Mouse (Mus musculus): Measurements from ENCODE around the gene Pigu. TPM values are rescaled to one million over a fixed set of nuclear protein-coding genes. Genes with fewer than 3 reads are reported as not detected.

Gene Pigu
- polyA plus RNA-seq, 1 experiment from 2014 or later = 66.8 TPM

- WGBS = 70% methylated on average over 1 of the region's 1 CpGs
- Histone ChIP-seq H3K4me3 (ENCODE audit: low read length) (no peak overlapping the region), H3K27me3 (ENCODE audit: control insufficient read depth, insufficient read depth, low read length) (no peaks in the 10 kb centered on the region)
Measured at GRCm38 (mm10) chr2:155373886-155374285, 16.7 kb upstream of the Pigu start.

GRCm38 (mm10) chr2:155373302-155373701 lies 16.1 kb upstream of the Pigu start:
- no peak overlapping the region for H3K9ac ChIP-seq (ENCODE audit: low read depth, low read length)
- ATAC-seq (ENCODE audit: low FRiP score, low TSS enrichment) = no peak
- no peaks in the 10 kb centered on the region for H3K27me3 ChIP-seq (ENCODE audit: control insufficient read depth, insufficient read depth, low read length)
- no peak overlapping the region for H3K4me3 ChIP-seq (ENCODE audit: low read length)
- H3K4me1 ChIP-seq (ENCODE audit: control insufficient read depth, insufficient read depth, low read length) = no peaks in the 10 kb centered on the region
- 69% methylated on average over 1 of the region's 1 CpGs for WGBS
- H3K36me3 ChIP-seq (ENCODE audit: control insufficient read depth, insufficient read depth, low read length) = no peaks in the 10 kb centered on the region
- H3K4me2 ChIP-seq (replicated peaks; ENCODE audit: low read depth, low read length) = no peak overlapping the region
- no peak overlapping the region for H3K27ac ChIP-seq (ENCODE audit: low read depth, low read length)
- H3K9me3 ChIP-seq (ENCODE audit: control insufficient read depth, low read length) = no peaks in the 10 kb centered on the region

More at GRCm38 (mm10) chr2:155373886-155374285, 16.7 kb upstream of the Pigu start:
- no peaks in the 10 kb centered on the region for H3K36me3 ChIP-seq (ENCODE audit: control insufficient read depth, insufficient read depth, low read length)
- no peak overlapping the region for H3K9ac ChIP-seq (ENCODE audit: low read depth, low read length)
- H3K4me1 ChIP-seq (ENCODE audit: control insufficient read depth, insufficient read depth, low read length) = no peaks in the 10 kb centered on the region
- H3K27ac ChIP-seq (ENCODE audit: low read depth, low read length) = no peak overlapping the region
- no peak overlapping the region for H3K4me2 ChIP-seq (replicated peaks; ENCODE audit: low read depth, low read length)
- ATAC-seq (ENCODE audit: low FRiP score, low TSS enrichment) = no peak
- no peaks in the 10 kb centered on the region for H3K9me3 ChIP-seq (ENCODE audit: control insufficient read depth, low read length)

DNA sequence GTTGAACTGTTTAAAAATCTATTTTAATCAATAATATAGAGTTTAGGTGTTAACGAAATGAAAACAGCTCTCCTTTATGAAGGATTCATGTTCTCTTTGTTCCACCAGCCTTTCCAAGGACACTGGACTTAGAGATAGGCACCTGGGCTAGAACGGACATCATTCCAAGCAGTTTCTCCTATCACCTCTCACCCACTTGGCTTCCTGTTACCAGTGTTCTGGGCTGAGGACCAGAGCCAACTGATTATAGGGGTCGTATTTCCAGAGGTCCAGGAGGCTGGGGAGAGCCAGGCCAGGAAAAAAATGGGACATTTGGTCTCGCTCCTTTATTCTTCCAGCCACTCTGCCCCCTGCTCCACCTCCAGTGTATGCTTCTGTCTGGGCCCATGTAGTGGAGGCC lies 15.2 kb upstream of the Pigu start:
- no peak overlapping the region for H3K4me2 ChIP-seq (replicated peaks; ENCODE audit: low read depth, low read length)
- H3K9me3 ChIP-seq (ENCODE audit: control insufficient read depth, low read length) = no peaks in the 10 kb centered on the region
- 40% methylated on average over 4 of the region's 4 CpGs for WGBS
- H3K9ac ChIP-seq (ENCODE audit: low read depth, low read length) = no peak overlapping the region
- H3K27ac ChIP-seq (ENCODE audit: low read depth, low read length) = no peak overlapping the region
- ATAC-seq (ENCODE audit: low FRiP score, low TSS enrichment) = no peak
- no peak overlapping the region for H3K4me3 ChIP-seq (ENCODE audit: low read length)
- no peaks in the 10 kb centered on the region for H3K27me3 ChIP-seq (ENCODE audit: control insufficient read depth, insufficient read depth, low read length)
- H3K36me3 ChIP-seq (ENCODE audit: control insufficient read depth, insufficient read depth, low read length) = no peaks in the 10 kb centered on the region
- no peaks in the 10 kb centered on the region for H3K4me1 ChIP-seq (ENCODE audit: control insufficient read depth, insufficient read depth, low read length)

GRCm38 (mm10) chr2:155369333-155369883 lies 12.2 kb upstream of the Pigu start:
- no peaks in the 10 kb centered on the region for H3K36me3 ChIP-seq (ENCODE audit: control insufficient read depth, insufficient read depth, low read length)
- H3K4me1 ChIP-seq (ENCODE audit: control insufficient read depth, insufficient read depth, low read length) = no peaks in the 10 kb centered on the region
- no peaks in the 10 kb centered on the region for H3K9me3 ChIP-seq (ENCODE audit: control insufficient read depth, low read length)
- no peak overlapping the region for H3K4me3 ChIP-seq (ENCODE audit: low read length)
- ATAC-seq (ENCODE audit: low FRiP score, low TSS enrichment) = no peak
- WGBS = 45% methylated on average over 7 of the region's 7 CpGs
- H3K4me2 ChIP-seq (replicated peaks; ENCODE audit: low read depth, low read length) = no peak overlapping the region
- 0 out of 2 replicates have a peak overlapping the region, but pooled peaks have one; percentile 12 for H3K27ac ChIP-seq (ENCODE audit: low read depth, low read length)
- H3K9ac ChIP-seq (ENCODE audit: low read depth, low read length) = no peak overlapping the region
- H3K27me3 ChIP-seq (ENCODE audit: control insufficient read depth, insufficient read depth, low read length) = no peaks in the 10 kb centered on the region

- Histone ChIP-seq H3K4me1 (ENCODE audit: control insufficient read depth, insufficient read depth, low read length) (no peaks in the 10 kb centered on the region), H3K27ac (ENCODE audit: low read depth, low read length) (no peak overlapping the region), H3K9ac (ENCODE audit: low read depth, low read length) (no peak overlapping the region), H3K4me2 (replicated peaks; ENCODE audit: low read depth, low read length) (no peak overlapping the region), H3K4me3 (ENCODE audit: low read length) (no peak overlapping the region), H3K27me3 (ENCODE audit: control insufficient read depth, insufficient read depth, low read length) (no peaks in the 10 kb centered on the region), H3K9me3 (ENCODE audit: control insufficient read depth, low read length) (no peaks in the 10 kb centered on the region), H3K36me3 (ENCODE audit: control insufficient read depth, insufficient read depth, low read length) (no peaks in the 10 kb centered on the region)
- WGBS = 84% methylated on average over 7 of the region's 7 CpGs
- ATAC-seq (ENCODE audit: low FRiP score, low TSS enrichment) = no peak
Measured at GRCm38 (mm10) chr2:155367635-155368284, 10.5 kb upstream of the Pigu start.

- Histone ChIP-seq H3K36me3 (ENCODE audit: control insufficient read depth, insufficient read depth, low read length) (no peaks in the 10 kb centered on the region), H3K4me1 (ENCODE audit: control insufficient read depth, insufficient read depth, low read length) (peaks cover 7% of the 10 kb centered on the region; the same call in 1 of the 2 replicates), H3K27ac (ENCODE audit: low read depth, low read length) (peak overlapping the region; percentile 20; the same call in 1 of the 2 replicates), H3K27me3 (ENCODE audit: control insufficient read depth, insufficient read depth, low read length) (no peaks in the 10 kb centered on the region), H3K4me2 (replicated peaks; ENCODE audit: low read depth, low read length) (peak overlapping the region; percentile 52), H3K4me3 (ENCODE audit: low read length) (peak overlapping the region; percentile 94), H3K9ac (ENCODE audit: low read depth, low read length) (peak overlapping the region; percentile 28; the same call in 1 of the 2 replicates), H3K9me3 (ENCODE audit: control insufficient read depth, low read length) (no peaks in the 10 kb centered on the region)
- peak; percentile 76 for ATAC-seq (ENCODE audit: low FRiP score, low TSS enrichment)
- WGBS = 31% methylated on average over 14 of the region's 14 CpGs
Measured at GRCm38 (mm10) chr2:155357686-155358399, 613 bp upstream of the Pigu start.

GRCm38 (mm10) chr2:155354402-155354801 lies 2.8 kb downstream of the Pigu start:
- no peak overlapping the region for H3K9ac ChIP-seq (ENCODE audit: low read depth, low read length)
- H3K9me3 ChIP-seq (ENCODE audit: control insufficient read depth, low read length) = no peaks in the 10 kb centered on the region
- no peak overlapping the region for H3K4me3 ChIP-seq (ENCODE audit: low read length)
- no peak for ATAC-seq (ENCODE audit: low FRiP score, low TSS enrichment)
- H3K4me1 ChIP-seq (ENCODE audit: control insufficient read depth, insufficient read depth, low read length) = peaks cover 7% of the 10 kb centered on the region; the same call in 1 of the 2 replicates
- H3K36me3 ChIP-seq (ENCODE audit: control insufficient read depth, insufficient read depth, low read length) = no peaks in the 10 kb centered on the region
- no peak overlapping the region for H3K4me2 ChIP-seq (replicated peaks; ENCODE audit: low read depth, low read length)
- WGBS = 91% methylated on average over 3 of the region's 3 CpGs
- no peak overlapping the region for H3K27ac ChIP-seq (ENCODE audit: low read depth, low read length)
- no peaks in the 10 kb centered on the region for H3K27me3 ChIP-seq (ENCODE audit: control insufficient read depth, insufficient read depth, low read length)

DNA sequence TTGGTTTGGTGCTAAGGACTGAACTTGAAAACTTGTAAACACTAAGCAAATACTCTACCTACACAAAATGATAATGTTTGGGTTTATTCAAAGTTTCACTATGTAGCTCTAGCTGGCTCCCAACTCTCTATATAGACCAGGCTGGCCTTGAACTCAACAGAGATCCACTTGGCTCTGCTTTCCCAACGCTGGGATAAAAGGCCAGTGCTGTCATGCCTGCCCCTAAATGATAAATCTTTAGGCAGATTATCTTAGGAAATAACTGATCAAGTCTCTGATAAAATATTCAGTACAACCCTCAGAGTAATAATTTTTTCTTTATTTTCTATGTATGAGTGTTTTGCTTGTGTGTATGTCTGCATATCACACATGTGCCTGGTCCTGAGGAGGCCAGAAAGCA lies 10.6 kb downstream of the Pigu start:
- no peaks in the 10 kb centered on the region for H3K9me3 ChIP-seq (ENCODE audit: control insufficient read depth, low read length)
- H3K27me3 ChIP-seq (ENCODE audit: control insufficient read depth, insufficient read depth, low read length) = no peaks in the 10 kb centered on the region
- no peaks in the 10 kb centered on the region for H3K4me1 ChIP-seq (ENCODE audit: control insufficient read depth, insufficient read depth, low read length)
- WGBS = 81% methylated on average over 1 of the region's 1 CpGs
- H3K36me3 ChIP-seq (ENCODE audit: control insufficient read depth, insufficient read depth, low read length) = peaks cover 20% of the 10 kb centered on the region; the same call in 1 of the 2 replicates
- no peak for ATAC-seq (ENCODE audit: low FRiP score, low TSS enrichment)
- H3K27ac ChIP-seq (ENCODE audit: low read depth, low read length) = no peak overlapping the region
- no peak overlapping the region for H3K4me3 ChIP-seq (ENCODE audit: low read length)
- no peak overlapping the region for H3K9ac ChIP-seq (ENCODE audit: low read depth, low read length)
- no peak overlapping the region for H3K4me2 ChIP-seq (replicated peaks; ENCODE audit: low read depth, low read length)

DNA sequence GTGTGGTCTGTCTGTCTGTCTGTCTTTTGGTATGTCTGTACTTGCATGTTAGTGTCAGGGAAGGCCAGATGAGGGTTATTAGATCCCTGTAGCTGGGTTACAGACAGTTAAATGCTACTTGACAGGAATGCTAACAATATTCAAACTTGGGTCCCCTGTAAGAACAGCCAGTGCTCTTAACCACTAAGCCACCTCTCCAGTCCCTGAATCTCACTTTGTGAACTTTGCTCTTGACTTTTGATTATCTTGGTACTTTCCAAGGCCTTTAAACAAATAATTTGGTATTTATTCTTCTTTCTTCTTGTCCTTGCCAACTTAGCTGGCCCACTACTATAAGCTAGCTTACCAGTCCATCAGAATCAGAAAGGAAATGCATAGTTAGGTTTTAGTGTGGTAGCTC lies 17.1 kb downstream of the Pigu start:
- no peak overlapping the region for H3K9ac ChIP-seq (ENCODE audit: low read depth, low read length)
- no peaks in the 10 kb centered on the region for H3K4me1 ChIP-seq (ENCODE audit: control insufficient read depth, insufficient read depth, low read length)
- no peak for ATAC-seq (ENCODE audit: low FRiP score, low TSS enrichment)
- H3K4me3 ChIP-seq (ENCODE audit: low read length) = no peak overlapping the region
- H3K4me2 ChIP-seq (replicated peaks; ENCODE audit: low read depth, low read length) = no peak overlapping the region
- peaks cover 15% of the 10 kb centered on the region; the same call in 1 of the 2 replicates for H3K36me3 ChIP-seq (ENCODE audit: control insufficient read depth, insufficient read depth, low read length)
- no peaks in the 10 kb centered on the region for H3K27me3 ChIP-seq (ENCODE audit: control insufficient read depth, insufficient read depth, low read length)
- no peaks in the 10 kb centered on the region for H3K9me3 ChIP-seq (ENCODE audit: control insufficient read depth, low read length)
- H3K27ac ChIP-seq (ENCODE audit: low read depth, low read length) = no peak overlapping the region
